Mouse (Mus musculus) CH12.LX (cell line): ENCODE results near the gene Gm20388. TPM values are rescaled to one million over a fixed set of nuclear protein-coding genes. Genes with fewer than 3 reads are reported as not detected.

Experiments used
- DNase-seq: peaks from one replicate; pipeline ENCODE4 v3.0.0-alpha.2; 2013; ENCODE audit errors: extremely low read depth
- H3K27ac ChIP-seq: 2 replicates; pipeline ENCODE4 v1.5.1; 2012; ENCODE audit warnings: low read depth, mild to moderate bottlenecking, control low read depth, moderate library complexity; ENCODE audit not compliant: insufficient read depth
- H3K27me3 ChIP-seq: replicated peaks from 2 replicates; pipeline ENCODE3; 2012; ENCODE audit warnings: inconsistent platforms
- H3K36me3 ChIP-seq, 2 experiments: replicated peaks in 1 of 2; 2 replicates each; pipeline versions ENCODE3 to v1.6.1; 2012; ENCODE audit warnings: inconsistent platforms in 1 of 2, low read length in 1 of 2, mild to moderate bottlenecking in 1 of 2, mixed read lengths in 1 of 2, moderate library complexity in 1 of 2; ENCODE audit not compliant: control insufficient read depth in 1 of 2, insufficient read depth in 1 of 2
- H3K4me1 ChIP-seq, 2 experiments: 2 replicates each; pipeline ENCODE4 v1.6.1; 2012; ENCODE audit warnings: inconsistent platforms in 1 of 2, moderate library complexity in 1 of 2; ENCODE audit not compliant: insufficient read depth in 2 of 2, control insufficient read depth in 1 of 2
- H3K4me2 ChIP-seq: 2 replicates; pipeline ENCODE4 v1.6.1; 2012; ENCODE audit warnings: low read depth, mild to moderate bottlenecking, control low read depth; ENCODE audit not compliant: poor library complexity, insufficient read depth, severe bottlenecking
- H3K4me3 ChIP-seq, 3 experiments: fragments of 150-350 bp in 1 of 3; sonication (generic) in 1 of 3; replicated peaks in 1 of 3; 2 replicates each; pipeline versions ENCODE3 to v1.5.1; 2011 to 2012; ENCODE audit warnings: low read depth in 2 of 3, low read length in 2 of 3, mild to moderate bottlenecking in 2 of 3, moderate library complexity in 2 of 3, control low read depth in 1 of 3, improper control_type of control experiment in 1 of 3, inconsistent platforms in 1 of 3, mixed read lengths in 1 of 3; ENCODE audit not compliant: poor library complexity in 1 of 3
- H3K79me2 ChIP-seq: replicated peaks from 2 replicates; pipeline ENCODE4 v1.6.1; 2012; ENCODE audit warnings: mild to moderate bottlenecking, moderate library complexity; ENCODE audit not compliant: control insufficient read depth, poor library complexity, insufficient read depth, severe bottlenecking; ENCODE audit errors: extremely low read depth
- H3K9ac ChIP-seq: 2 replicates; pipeline ENCODE4 v1.6.1; 2012; ENCODE audit warnings: low read depth, mild to moderate bottlenecking, control low read depth, moderate library complexity; ENCODE audit not compliant: insufficient read depth
- H3K9me3 ChIP-seq: replicated peaks from 2 replicates; pipeline ENCODE3; 2012; ENCODE audit warnings: low read length, inconsistent platforms, mixed read lengths
- CHD1 ChIP-seq: IDR thresholded peaks from 2 replicates; pipeline ENCODE4 v1.6.1; 2012; ENCODE audit warnings: low read depth, low read length, improper control_type of control experiment, inconsistent platforms
- CHD2 ChIP-seq: IDR thresholded peaks from 2 replicates; pipeline ENCODE4 v1.6.1; 2011; ENCODE audit warnings: low read length, improper control_type of control experiment
- CTCF ChIP-seq, 2 experiments: IDR thresholded peaks in 1 of 2; conservative IDR thresholded peaks in 1 of 2; 2 replicates each; pipeline ENCODE4 v1.5.1; 2011 to 2012; ENCODE audit warnings: low read depth in 2 of 2, low read length in 2 of 2, improper control_type of control experiment in 1 of 2, inconsistent platforms in 1 of 2, mild to moderate bottlenecking in 1 of 2, moderate library complexity in 1 of 2
- ELF1 ChIP-seq: IDR thresholded peaks from 2 replicates; pipeline ENCODE4 v1.6.1; 2014; ENCODE audit warnings: low read depth, mild to moderate bottlenecking, inconsistent platforms, low read length, improper control_type of control experiment
- EP300 ChIP-seq: IDR thresholded peaks from 2 replicates; pipeline ENCODE4 v1.6.1; 2011; ENCODE audit warnings: low read length, improper control_type of control experiment
- ETS1 ChIP-seq: conservative IDR thresholded peaks from 2 replicates; pipeline ENCODE4 v1.6.1; 2012; ENCODE audit warnings: low read depth, mild to moderate bottlenecking, inconsistent platforms, low read length, improper control_type of control experiment, moderate library complexity
- IRF4 ChIP-seq: IDR thresholded peaks from 2 replicates; pipeline ENCODE4 v1.6.1; 2014; ENCODE audit warnings: low read depth, mild to moderate bottlenecking, inconsistent platforms, low read length, improper control_type of control experiment
- JUN ChIP-seq: IDR thresholded peaks from 2 replicates; pipeline ENCODE4 v1.6.1; 2011; ENCODE audit warnings: low read depth, mild to moderate bottlenecking, low read length, improper control_type of control experiment, moderate library complexity; ENCODE audit not compliant: insufficient read depth
- KAT2A ChIP-seq: IDR thresholded peaks from 2 replicates; pipeline ENCODE4 v1.6.1; 2012; ENCODE audit warnings: low read length, improper control_type of control experiment, inconsistent platforms; ENCODE audit not compliant: insufficient replicate concordance
- MXI1 ChIP-seq: IDR thresholded peaks from 2 replicates; pipeline ENCODE4 v1.6.1; 2011; ENCODE audit warnings: mild to moderate bottlenecking, low read depth, low read length, improper control_type of control experiment
- MYC ChIP-seq: IDR thresholded peaks from 2 replicates; pipeline ENCODE4 v1.6.1; 2011; ENCODE audit warnings: low read depth, mild to moderate bottlenecking, improper control_type of control experiment, low read length
- PAX5 ChIP-seq: IDR thresholded peaks from 2 replicates; pipeline ENCODE4 v1.6.1; 2012; ENCODE audit warnings: low read length, inconsistent platforms, mixed read lengths
- POLR2AphosphoS2 ChIP-seq: IDR thresholded peaks from 2 replicates; pipeline ENCODE4 v1.6.1; 2011; ENCODE audit warnings: low read depth, low read length, improper control_type of control experiment
- RAD21 ChIP-seq: IDR thresholded peaks from 2 replicates; pipeline ENCODE4 v1.6.1; 2011; ENCODE audit warnings: low read depth, mild to moderate bottlenecking, low read length, improper control_type of control experiment, moderate library complexity
- SIN3A ChIP-seq: IDR thresholded peaks from 2 replicates; pipeline ENCODE4 v1.6.1; 2012; ENCODE audit warnings: low read length, improper control_type of control experiment, inconsistent platforms
- SMC3 ChIP-seq: IDR thresholded peaks from 2 replicates; pipeline ENCODE4 v1.6.1; 2011; ENCODE audit warnings: low read depth, low read length, improper control_type of control experiment
- TBP ChIP-seq: conservative IDR thresholded peaks from 2 replicates; pipeline ENCODE4 v1.6.1; 2011; ENCODE audit warnings: low read depth, low read length, improper control_type of control experiment
- USF2 ChIP-seq: conservative IDR thresholded peaks from 2 replicates; pipeline ENCODE4 v1.6.1; 2011; ENCODE audit warnings: low read depth, low read length, improper control_type of control experiment
- ZKSCAN1 ChIP-seq: IDR thresholded peaks from 2 replicates; pipeline ENCODE4 v1.6.1; 2012; ENCODE audit warnings: low read depth, inconsistent platforms, low read length, improper control_type of control experiment, borderline replicate concordance
- ZNF384 ChIP-seq: IDR thresholded peaks from 2 replicates; pipeline ENCODE4 v1.6.1; 2012; ENCODE audit warnings: low read depth, low read length, improper control_type of control experiment, inconsistent platforms
- dilution Hi-C: fragments of 300-500 bp; cut with MboI; formaldehyde crosslinking; loops from 2 replicates; pipeline ENCODE4 v1.14.3; 2020; ENCODE audit warnings: low sequenced_read_pairs; ENCODE audit not compliant: extremely low pct_unique_long_range_greater_than_20kb, extremely low pct_ligation_motif_present
- in situ Hi-C: fragments of 300-500 bp; cut with MboI; formaldehyde crosslinking; loops from 3 replicates; pipeline ENCODE4 v1.14.3; 2019; ENCODE audit warnings: low sequenced_read_pairs, low pct_ligation_motif_present, low pct_unique_long_range_greater_than_20kb, mixed read lengths
- polyA plus RNA-seq: library from polyadenylated mRNA; unstranded; fragments of >175 nt; gene quantifications from 2 replicates; pipeline ENCODE4 v1.2.1, GENCODE M21; 2012; ENCODE audit warnings: low read depth; ENCODE audit not compliant: insufficient read length
- total RNA-seq, 2 experiments: library from RNA; depleted of rRNA; stranded (reverse); fragments of 300-350 nt in 1 of 2; fragments of >200 nt in 1 of 2; gene quantifications; 2 replicates each; pipeline ENCODE4 v1.2.3; 2012 to 2014

Gene Gm20388
- total and polyA plus RNA-seq, 3 experiments: 14.8 to 26.3 (median 22.2) TPM

DNA sequence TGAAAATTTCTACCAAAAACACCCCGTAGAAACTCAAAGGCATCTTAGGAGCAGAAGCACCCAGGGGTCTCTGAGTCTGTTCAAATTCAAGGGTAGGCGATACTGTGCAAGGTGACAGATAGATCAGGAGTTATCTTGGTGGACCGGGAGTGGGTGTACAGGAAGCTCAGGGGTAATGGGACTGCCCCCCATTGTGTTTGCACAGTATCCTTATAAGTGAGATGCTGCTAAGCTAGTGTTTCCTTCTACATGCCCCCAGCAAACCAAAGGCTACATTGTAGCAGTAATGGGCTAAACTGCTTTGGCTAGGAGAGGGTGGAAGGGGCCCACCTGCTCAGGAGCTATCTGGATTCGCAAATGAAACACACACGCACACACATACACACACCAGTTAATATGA lies 1250.8 kb downstream of the Gm20388 start (continued):
- no peak for TF ChIP-seq USF2

- Histone ChIP-seq H3K27ac (no peak overlapping the region), H3K4me1 (0 out of 4 replicates have a peak, but pooled peaks cover 0 to 2% of the 10 kb centered on the region in 2 experiments), H3K9me3 (no peaks in the 10 kb centered on the region), H3K4me3 (no peak overlapping the region), H3K9ac (no peak overlapping the region), H3K4me2 (no peak overlapping the region), H3K36me3 (no peaks in the 10 kb centered on the region), H3K27me3 (peaks cover 97% of the 10 kb centered on the region), H3K79me2 (no peaks in the 10 kb centered on the region)
- no peak for TF ChIP-seq IRF4
- no peak for TF ChIP-seq KAT2A
- no peak for TF ChIP-seq ETS1
- no peak for TF ChIP-seq ELF1
- in situ Hi-C loops: no loop called here
- DNase-seq: no peak
- dilution Hi-C loops: no loop called here
These were observed 1251.8 kb downstream of the Gm20388 start for GRCm38 (mm10) chr8:121162413-121162812.

DNA sequence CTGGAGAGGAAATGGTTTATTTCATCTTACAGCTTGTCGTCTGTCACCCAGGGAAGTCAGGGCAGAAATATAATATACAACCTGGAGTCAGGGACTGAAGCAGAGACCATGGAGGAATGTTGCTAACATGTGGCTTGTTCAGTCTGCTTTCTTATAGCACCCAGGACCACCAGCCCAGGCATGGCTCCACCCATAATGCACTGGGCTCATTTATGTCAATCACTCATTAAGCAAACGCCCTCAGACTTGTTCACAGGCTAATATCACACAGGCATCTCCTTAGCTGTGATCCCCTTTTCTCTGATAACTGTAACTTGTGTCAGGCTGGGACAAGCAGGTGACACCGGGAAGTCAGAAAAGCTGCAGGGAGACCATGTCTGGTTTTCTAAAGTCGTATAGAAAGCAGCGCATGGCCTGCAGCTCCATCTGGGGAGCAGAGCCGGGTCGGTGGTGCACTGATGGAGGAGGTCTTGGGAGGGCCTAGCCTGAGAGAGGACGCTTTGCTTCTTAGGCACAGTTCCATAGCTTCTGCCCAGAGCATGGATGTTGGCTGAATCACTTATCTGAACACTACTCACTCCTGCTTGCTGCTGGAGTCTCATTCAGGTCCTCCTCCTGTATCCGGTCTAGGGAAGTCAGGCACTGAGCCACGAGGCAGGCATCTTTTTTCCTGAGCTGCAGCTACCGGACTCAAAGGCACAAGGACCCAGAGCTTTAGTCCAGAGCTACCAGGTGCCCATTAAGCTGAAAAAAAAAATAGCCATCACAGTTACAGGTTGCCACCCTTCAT lies 1252.5 kb downstream of the Gm20388 start:
- Histone ChIP-seq H3K36me3 (no peaks in the 10 kb centered on the region), H3K79me2 (no peaks in the 10 kb centered on the region), H3K27me3 (peaks cover 97% of the 10 kb centered on the region), H3K9me3 (no peaks in the 10 kb centered on the region), H3K4me3 (no peak overlapping the region), H3K4me2 (no peak overlapping the region), H3K4me1 (0 out of 4 replicates have a peak, but pooled peaks cover 0 to 2% of the 10 kb centered on the region in 2 experiments), H3K27ac (no peak overlapping the region), H3K9ac (no peak overlapping the region)
- TF ChIP-seq SMC3: no peak
- no peak for TF ChIP-seq MYC
- TF ChIP-seq USF2: no peak
- TF ChIP-seq ETS1: no peak
- TF ChIP-seq CHD2: no peak
- no peak for TF ChIP-seq RAD21
- no peak for TF ChIP-seq EP300
- TF ChIP-seq POLR2AphosphoS2: no peak
- TF ChIP-seq TBP: no peak
- no peak for TF ChIP-seq JUN
- TF ChIP-seq PAX5: no peak
- TF ChIP-seq SIN3A: no peak
- no peak for TF ChIP-seq KAT2A
- TF ChIP-seq ZNF384: no peak
- TF ChIP-seq MXI1: no peak
- TF ChIP-seq ZKSCAN1: no peak
- TF ChIP-seq CTCF (conservative IDR thresholded peaks at IDR 0.05 in 1 of 2, IDR thresholded peaks at IDR 0.05 in 1 of 2; ENCODE audit: low read depth in 2 of 2, low read length in 2 of 2): no peak
- no peak for TF ChIP-seq CHD1
- DNase-seq: no peak
- in situ Hi-C loops: no loop called here
- dilution Hi-C loops: no loop called here
